ENCODE assay signal across 30 mouse cellular contexts in the genomic region with DNA sequence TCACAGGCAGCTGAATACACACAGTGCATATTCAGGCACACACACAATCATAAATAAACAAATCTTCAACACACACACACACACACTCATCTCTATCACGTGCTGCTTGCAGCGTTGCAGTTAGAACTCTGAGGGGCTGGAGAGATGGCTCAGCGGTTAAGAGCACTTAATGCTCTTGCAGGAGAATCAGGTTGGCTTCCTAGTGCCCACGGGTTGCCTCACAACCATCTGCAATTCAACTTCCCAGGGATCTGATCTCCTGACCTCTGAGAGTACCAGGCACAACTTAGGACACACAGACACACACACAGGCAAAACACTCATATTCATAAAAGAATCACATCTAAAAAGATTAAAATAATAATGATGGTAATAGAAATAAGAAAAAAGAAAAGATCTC.
"Had no signal": no experiment of that assay in that cellular context is flagged by ENCODE, and none has a peak within 500 bp of the region (broad histone marks: within the 10 kb centered on the region; RNA-seq: fewer than 3 reads in every experiment).

No protein-coding gene starts in this region.

- ATAC-seq: liver, embryonic 12.5 days; liver, postnatal 0 days; lung, postnatal 0 days; midbrain, embryonic 15.5 days; midbrain, embryonic 16.5 days had no signal

- H3K4me3 ChIP-seq: limb, embryonic 10.5 days; limb, embryonic 12.5 days; limb, embryonic 13.5 days; limb, embryonic 15.5 days; liver, embryonic 12.5 days; liver, embryonic 13.5 days; liver, embryonic 15.5 days; lung, embryonic 15.5 days; megakaryocyte, embryonic 14.5 days; midbrain, embryonic 10.5 days; midbrain, embryonic 12.5 days; midbrain, embryonic 15.5 days; myocyte; neural tube, embryonic 12.5 days had no signal

- H3K27me3 ChIP-seq: limb, embryonic 12.5 days; limb, embryonic 13.5 days; limb, embryonic 15.5 days; liver, embryonic 12.5 days; liver, embryonic 13.5 days; liver, embryonic 15.5 days; lung, embryonic 15.5 days; megakaryocyte, embryonic 14.5 days; midbrain, embryonic 12.5 days; midbrain, embryonic 15.5 days; neural tube, embryonic 12.5 days had no signal

- H3K27ac ChIP-seq: limb, embryonic 10.5 days; limb, embryonic 12.5 days; limb, embryonic 13.5 days; limb, embryonic 15.5 days; liver, embryonic 12.5 days; liver, embryonic 13.5 days; liver, embryonic 14.5 days; liver, embryonic 15.5 days; lung, embryonic 15.5 days; macrophage; midbrain, embryonic 10.5 days; midbrain, embryonic 12.5 days; midbrain, embryonic 15.5 days; neural tube, embryonic 12.5 days had no signal

- H3K9ac ChIP-seq: limb, embryonic 12.5 days; limb, embryonic 13.5 days; limb, embryonic 15.5 days; liver, embryonic 12.5 days; liver, embryonic 13.5 days; liver, embryonic 14.5 days; liver, embryonic 15.5 days; liver, postnatal 0 days; lung, embryonic 14.5 days; lung, embryonic 15.5 days; midbrain, embryonic 12.5 days; midbrain, embryonic 15.5 days; neural tube, embryonic 12.5 days had no signal

- DNase-seq: left cerebral cortex, postnatal 4 days; liver; liver, embryonic 13.5 days; liver, postnatal 0 days; lung, adult 18-20 months; lung, adult 2 months; lung, embryonic 14.5 days; lung, postnatal 10 days; lung, postnatal 14 days; lung, postnatal 36 days; lung, postnatal 4 days; midbrain, embryonic 14.5 days had no signal

- H3K4me2 ChIP-seq: limb, embryonic 12.5 days; limb, embryonic 13.5 days; limb, embryonic 15.5 days; liver, embryonic 11.5 days; liver, embryonic 12.5 days; liver, embryonic 13.5 days; liver, embryonic 15.5 days; lung, embryonic 14.5 days; lung, embryonic 15.5 days; midbrain, embryonic 12.5 days; midbrain, embryonic 15.5 days; neural tube, embryonic 12.5 days had no signal

- H3K4me1 ChIP-seq: limb, embryonic 12.5 days; limb, embryonic 13.5 days; midbrain, embryonic 10.5 days; midbrain, embryonic 12.5 days; midbrain, embryonic 15.5 days; neural tube, embryonic 12.5 days had no signal

- H3K9me3 ChIP-seq: limb, embryonic 10.5 days; limb, embryonic 12.5 days; limb, embryonic 13.5 days; limb, embryonic 15.5 days; liver, embryonic 12.5 days; liver, embryonic 13.5 days; liver, embryonic 15.5 days; lung, embryonic 15.5 days; megakaryocyte, embryonic 14.5 days; midbrain, embryonic 12.5 days; midbrain, embryonic 15.5 days; neural tube, embryonic 12.5 days had no signal
